Mouse (Mus musculus) embryonic facial prominence, embryonic 12.5 days (tissue): ENCODE measurements around the gene Ahcy. TPM values are rescaled to one million over a fixed set of nuclear protein-coding genes. Genes with fewer than 3 reads are reported as not detected.
"Not testable (repeated sequence)": the region's sequence is repeated elsewhere in the genome, so short reads cannot be mapped to it uniquely, and the experiment has no call there.

Experiments used
- ATAC-seq: fragments of 200-750 bp; cut with Nextera tagmentation; 2 replicates; pipeline ENCODE4 v1.8.0; 2017; ENCODE audit not compliant: insufficient number of reproducible peaks, insufficient read depth, low FRiP score, low TSS enrichment
- H3K27ac ChIP-seq: fragments of 300-500 bp; sonication (generic); 2 replicates; pipeline ENCODE4 v1.5.1; 2016; ENCODE audit warnings: mild to moderate bottlenecking
- H3K27me3 ChIP-seq: fragments of 300-500 bp; sonication (generic); 2 replicates; pipeline ENCODE4 v1.6.1; 2016; ENCODE audit warnings: mild to moderate bottlenecking, moderate library complexity
- H3K36me3 ChIP-seq: fragments of 300-500 bp; sonication (generic); 2 replicates; pipeline ENCODE4 v1.6.1; 2016; ENCODE audit warnings: mild to moderate bottlenecking
- H3K4me1 ChIP-seq: fragments of 300-500 bp; sonication (generic); 2 replicates; pipeline ENCODE4 v1.6.1; 2016
- H3K4me2 ChIP-seq: fragments of 300-500 bp; sonication (generic); replicated peaks from 2 replicates; pipeline ENCODE4 v1.6.1; 2016; ENCODE audit warnings: mild to moderate bottlenecking, moderate library complexity
- H3K4me3 ChIP-seq: fragments of 300-500 bp; sonication (generic); 2 replicates; pipeline ENCODE4 v1.5.1; 2016; ENCODE audit warnings: mild to moderate bottlenecking
- H3K9ac ChIP-seq: fragments of 300-500 bp; sonication (generic); 2 replicates; pipeline ENCODE4 v1.6.1; 2016; ENCODE audit warnings: mild to moderate bottlenecking, moderate library complexity
- H3K9me3 ChIP-seq: fragments of 300-500 bp; sonication (generic); 2 replicates; pipeline ENCODE4 v1.6.1; 2016; ENCODE audit warnings: mild to moderate bottlenecking, moderate library complexity
- WGBS: fragments of 180-500 bp; shearing (Covaris S2); methylation state at CpG from one replicate; pipeline ENCODE4 v1.1.7; 2016; 5-methylcytosine and 5-hydroxymethylcytosine counted together
- polyA plus RNA-seq: library from polyadenylated mRNA; unstranded; fragments of >200 nt; fragmentation: Nextera tagmentation; extraction: Ambion mirVana; gene quantifications from 2 replicates; pipeline ENCODE4 v1.2.1, GENCODE M21; 2016

Gene Ahcy
- polyA plus RNA-seq, 1 experiment from 2014 or later = 82.1 TPM

GRCm38 (mm10) chr2:155046803-155047202 is 27.5 kb downstream of the Ahcy start:
- Histone ChIP-seq H3K27me3 (no peaks in the 10 kb centered on the region), H3K27ac (no peak overlapping the region), H3K9me3 (no peaks in the 10 kb centered on the region), H3K4me3 (no peak overlapping the region), H3K4me2 (no peak overlapping the region), H3K4me1 (peaks cover 24% of the 10 kb centered on the region), H3K36me3 (no peaks in the 10 kb centered on the region), H3K9ac (no peak overlapping the region)
- no peak for ATAC-seq
- WGBS = 85% methylated on average over 2 of the region's 2 CpGs

GRCm38 (mm10) chr2:155045075-155045474 is 29.2 kb downstream of the Ahcy start:
- no peak overlapping the region for H3K27ac ChIP-seq
- no peaks in the 10 kb centered on the region for H3K36me3 ChIP-seq
- H3K9ac ChIP-seq = no peak overlapping the region
- 72% methylated on average over 3 of the region's 3 CpGs for WGBS
- H3K27me3 ChIP-seq = no peaks in the 10 kb centered on the region
- no peak for ATAC-seq
- H3K4me1 ChIP-seq = peaks cover 17% of the 10 kb centered on the region
- no peak overlapping the region for H3K4me3 ChIP-seq
- no peak overlapping the region for H3K4me2 ChIP-seq
- no peaks in the 10 kb centered on the region for H3K9me3 ChIP-seq

DNA sequence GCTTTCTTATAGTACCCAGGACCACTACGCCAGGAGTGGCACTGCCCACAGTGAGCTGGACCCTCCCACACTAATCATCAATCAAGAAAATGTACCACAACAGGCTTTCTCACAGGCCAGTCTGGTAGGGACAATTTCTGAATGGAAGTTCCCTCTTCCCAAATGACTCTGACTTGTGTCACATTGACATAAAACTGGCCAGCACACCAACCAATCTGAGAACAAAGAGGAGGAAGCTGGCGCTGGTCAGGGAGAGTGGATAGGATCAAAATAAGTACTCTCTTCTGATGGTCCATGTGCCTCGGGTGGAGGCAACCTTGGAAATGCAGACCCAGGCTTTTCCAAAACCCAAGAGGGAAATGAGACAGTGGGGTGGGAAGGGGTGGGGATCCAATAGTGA is 29.8 kb downstream of the Ahcy start:
- H3K4me3 ChIP-seq = no peak overlapping the region
- H3K9me3 ChIP-seq = no peaks in the 10 kb centered on the region
- no peak overlapping the region for H3K27ac ChIP-seq
- no peak overlapping the region for H3K4me2 ChIP-seq
- no peaks in the 10 kb centered on the region for H3K36me3 ChIP-seq
- no peaks in the 10 kb centered on the region for H3K27me3 ChIP-seq
- no peak overlapping the region for H3K9ac ChIP-seq
- WGBS = 80% methylated on average over 3 of the region's 3 CpGs
- H3K4me1 ChIP-seq = peaks cover 16% of the 10 kb centered on the region
- no peak for ATAC-seq

DNA sequence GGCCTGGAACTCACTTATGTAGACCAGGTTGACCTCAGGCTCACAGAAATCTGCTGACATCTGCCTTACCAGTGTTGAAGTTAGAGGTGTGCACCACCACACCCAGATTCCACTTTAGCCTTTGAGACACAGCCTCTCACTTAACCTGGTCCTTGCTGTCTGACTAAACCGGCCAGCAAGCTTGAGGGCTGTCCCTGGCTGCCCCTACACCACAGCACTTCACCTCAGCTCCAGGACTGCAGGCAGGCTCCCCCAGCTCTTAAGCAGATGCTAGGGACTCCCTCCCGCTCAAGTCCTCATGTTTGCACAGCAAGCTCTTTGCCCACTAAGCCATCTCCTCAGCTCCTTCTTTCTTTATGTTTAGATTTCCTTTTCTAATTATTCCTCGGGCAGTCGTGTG is 34.3 kb downstream of the Ahcy start:
- ATAC-seq = no peak
- no peak overlapping the region for H3K4me3 ChIP-seq
- H3K4me2 ChIP-seq = no peak overlapping the region
- no peak overlapping the region for H3K27ac ChIP-seq
- no peak overlapping the region for H3K9ac ChIP-seq
- 72% methylated on average over 4 of the region's 4 CpGs for WGBS
- no peaks in the 10 kb centered on the region for H3K27me3 ChIP-seq
- no peaks in the 10 kb centered on the region for H3K36me3 ChIP-seq
- peaks cover 4% of the 10 kb centered on the region; the same call in 1 of the 2 replicates for H3K4me1 ChIP-seq
- H3K9me3 ChIP-seq = no peaks in the 10 kb centered on the region

DNA sequence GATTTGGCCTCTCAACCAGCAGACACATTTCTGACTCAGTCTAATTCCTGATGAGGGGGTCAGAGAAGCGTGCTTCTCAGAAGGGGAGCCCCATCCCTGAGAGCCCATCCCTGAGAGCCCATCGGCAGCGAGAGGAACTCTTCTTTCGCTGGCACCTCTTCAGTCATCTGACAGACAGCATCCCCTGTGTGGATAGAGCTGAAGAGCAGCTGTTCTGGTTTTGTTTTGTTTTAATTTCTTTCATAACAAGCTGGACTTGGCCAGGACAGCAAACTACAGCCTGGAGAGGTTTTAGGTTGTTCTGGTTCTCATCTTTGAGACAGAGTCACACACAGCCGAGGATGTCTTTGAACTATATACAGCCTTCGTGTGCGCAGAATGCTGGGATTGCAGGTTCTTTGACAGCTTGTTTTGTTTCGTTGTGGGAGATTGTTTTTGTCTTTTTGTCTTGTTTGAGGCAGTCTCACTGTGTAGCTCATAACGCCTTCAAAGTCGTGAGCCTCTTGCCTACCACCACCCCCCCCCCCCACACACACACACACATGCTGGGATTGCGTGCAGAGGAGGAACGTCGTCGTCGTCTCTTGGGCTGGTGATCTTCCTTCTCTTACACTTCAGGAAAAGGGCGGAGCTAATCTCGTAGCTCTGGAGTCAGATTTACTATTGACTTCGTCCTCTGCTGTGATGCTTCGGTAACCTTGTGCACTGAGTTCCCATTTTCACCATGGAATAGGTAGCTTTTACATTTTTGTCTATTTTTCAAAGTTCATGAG is 41.2 kb downstream of the Ahcy start:
- H3K36me3 ChIP-seq = no peaks in the 10 kb centered on the region
- H3K27ac ChIP-seq = peak overlapping the region; percentile 37; the same call in 1 of the 2 replicates
- ATAC-seq = no peak
- no peaks in the 10 kb centered on the region for H3K9me3 ChIP-seq
- H3K9ac ChIP-seq = no peak overlapping the region
- no peak overlapping the region for H3K4me3 ChIP-seq
- H3K4me2 ChIP-seq = no peak overlapping the region
- no peaks in the 10 kb centered on the region for H3K27me3 ChIP-seq
- WGBS = 35% methylated on average over 19 of the region's 19 CpGs
- H3K4me1 ChIP-seq = no peaks in the 10 kb centered on the region; the same call in 1 of the 2 replicates

DNA sequence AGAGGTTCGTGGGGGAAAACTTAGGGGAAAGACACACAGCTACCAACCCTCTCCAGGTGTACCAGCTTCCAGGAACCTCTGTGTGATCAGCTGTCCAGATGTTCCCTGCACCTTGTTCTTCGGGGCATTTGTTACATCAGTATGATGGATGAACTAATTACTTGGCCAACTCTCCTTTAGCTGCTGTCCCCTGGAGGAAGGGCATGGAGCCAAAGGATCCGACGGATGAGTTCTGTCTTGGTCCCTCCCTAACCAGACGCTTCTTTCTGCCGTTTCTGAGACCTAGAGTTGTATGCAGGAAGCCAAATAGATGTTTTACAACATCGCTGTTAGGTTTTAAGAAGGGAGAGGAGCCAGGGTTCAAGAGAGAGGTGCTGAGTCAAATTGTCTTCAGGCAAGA is 43.5 kb downstream of the Ahcy start:
- no peak overlapping the region for H3K27ac ChIP-seq
- no peak for ATAC-seq
- no peaks in the 10 kb centered on the region for H3K27me3 ChIP-seq
- H3K9me3 ChIP-seq = no peaks in the 10 kb centered on the region
- H3K4me3 ChIP-seq = no peak overlapping the region
- H3K9ac ChIP-seq = no peak overlapping the region
- H3K4me1 ChIP-seq = no peaks in the 10 kb centered on the region; the same call in 1 of the 2 replicates
- 75% methylated on average over 7 of the region's 7 CpGs for WGBS
- no peak overlapping the region for H3K4me2 ChIP-seq
- no peaks in the 10 kb centered on the region for H3K36me3 ChIP-seq

DNA sequence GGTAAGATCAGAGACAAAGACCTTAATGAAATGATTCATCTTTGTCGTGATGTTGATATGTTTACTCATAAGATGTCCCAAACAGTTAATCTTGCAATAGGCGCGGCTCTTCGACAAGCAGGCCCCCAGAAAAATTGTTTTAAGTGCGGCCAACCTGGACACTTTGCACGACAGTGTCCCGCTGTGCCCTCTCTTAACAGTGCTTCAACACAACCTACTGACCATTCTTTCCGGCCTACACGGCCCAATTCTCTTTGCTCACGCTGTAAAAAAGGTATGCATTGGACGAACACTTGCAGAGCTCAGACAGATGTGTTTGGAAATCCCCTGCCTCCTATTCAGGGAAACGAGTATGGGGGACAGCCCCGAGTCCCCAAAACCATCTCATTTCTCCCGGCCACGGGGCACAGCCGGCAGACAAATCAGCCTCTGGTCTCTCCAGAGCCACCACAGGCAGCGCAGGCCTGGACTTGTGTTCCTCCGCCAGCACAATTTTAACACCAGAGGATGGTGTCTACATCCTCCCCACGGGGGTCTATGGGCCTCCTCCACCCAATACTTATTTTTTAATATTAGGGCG is 54.0 kb downstream of the Ahcy start:
- not testable (repeated sequence) for H3K27ac ChIP-seq, H3K27me3 ChIP-seq, H3K4me3 ChIP-seq, H3K4me2 ChIP-seq, H3K4me1 ChIP-seq, ATAC-seq, H3K9ac ChIP-seq, H3K9me3 ChIP-seq, H3K36me3 ChIP-seq
- 23% methylated on average over 20 of the region's 20 CpGs for WGBS

DNA sequence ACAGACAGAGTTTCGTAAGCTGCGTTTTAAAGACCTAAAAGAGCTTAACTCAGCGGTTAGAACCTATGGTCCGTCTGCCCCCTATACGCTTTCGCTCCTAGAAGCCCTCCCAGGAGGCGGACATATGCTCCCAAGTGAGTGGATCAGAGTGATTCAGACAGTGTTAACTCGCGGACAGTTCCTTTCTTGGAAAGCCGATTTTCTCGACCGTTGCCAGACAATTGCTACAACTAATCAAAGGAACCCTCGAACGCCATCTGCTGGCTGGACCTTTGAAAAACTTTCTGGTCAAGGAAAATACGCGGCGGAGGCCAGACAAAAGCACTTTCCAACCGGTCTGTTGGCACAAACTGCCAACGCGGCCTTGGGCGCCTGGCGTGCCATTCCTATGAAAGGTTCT is 54.6 kb downstream of the Ahcy start:
- WGBS = under 1% methylated on average over 22 of the region's 22 CpGs
- peak overlapping the region; percentile 34 for H3K4me3 ChIP-seq
- H3K27ac ChIP-seq = peak overlapping the region; percentile 88
- H3K27me3 ChIP-seq = no peaks in the 10 kb centered on the region
- ATAC-seq = peak; percentile 60; the same call in 1 of the 2 replicates
- peak overlapping the region; percentile 50 for H3K9ac ChIP-seq
- H3K4me1 ChIP-seq = 0 out of 2 replicates have a peak, but pooled peaks cover 4% of the 10 kb centered on the region
- no peaks in the 10 kb centered on the region for H3K9me3 ChIP-seq
- H3K36me3 ChIP-seq = no peaks in the 10 kb centered on the region
- H3K4me2 ChIP-seq = peak overlapping the region; percentile 74

- ATAC-seq = peak; percentile 91
- Histone ChIP-seq H3K4me1 (0 out of 2 replicates have a peak, but pooled peaks cover 4% of the 10 kb centered on the region), H3K9ac (peak overlapping the region; percentile 50), H3K9me3 (no peaks in the 10 kb centered on the region), H3K4me3 (peak overlapping the region; percentile 34), H3K27ac (peak overlapping the region; percentile 88), H3K4me2 (peak overlapping the region; percentile 74), H3K27me3 (no peaks in the 10 kb centered on the region), H3K36me3 (no peaks in the 10 kb centered on the region)
- WGBS = under 1% methylated on average over 38 of the region's 38 CpGs
Measured at GRCm38 (mm10) chr2:155018762-155019641, 55.3 kb downstream of the Ahcy start.

DNA sequence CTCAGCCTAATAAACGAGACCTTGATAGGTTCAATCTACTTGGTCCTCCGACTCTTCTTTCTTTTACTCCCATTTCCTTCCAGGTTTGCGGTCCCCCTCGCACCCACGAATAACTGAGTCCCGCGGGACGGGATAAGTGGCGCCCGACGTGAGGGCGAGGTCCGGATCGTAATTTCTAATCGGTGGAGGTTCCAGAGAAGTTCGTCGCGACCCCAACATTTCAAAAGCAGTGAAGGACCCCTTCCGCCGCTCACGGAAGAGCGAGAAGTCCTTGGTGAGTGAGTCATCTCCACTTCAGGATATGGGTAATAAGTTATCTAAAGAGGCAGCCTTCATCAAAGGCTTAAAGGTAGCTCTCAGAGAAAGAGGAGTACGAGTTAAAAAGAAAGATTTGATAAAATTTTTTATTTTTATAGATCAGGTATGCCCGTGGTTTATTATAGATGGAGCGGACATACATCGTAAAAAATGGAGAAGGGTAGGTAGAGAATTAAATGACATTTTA is 56.0 kb downstream of the Ahcy start, which contains the start of gene Gm14226:
Gene Gm14226 (plus strand): TSS at position 16 of the 505 bp plus-strand sequence.
- Histone ChIP-seq H3K9ac (peak within 1 kb of the TSS; percentile 50), H3K4me2 (peak within 1 kb of the TSS; percentile 74), H3K27ac (peak within 1 kb of the TSS; percentile 88), H3K4me3 (peak within 1 kb of the TSS; percentile 34)
- 2% methylated on average over 24 of the region's 26 CpGs for WGBS
- H3K4me1 ChIP-seq, ATAC-seq, H3K9me3 ChIP-seq, H3K36me3 ChIP-seq, H3K27me3 ChIP-seq: not testable (repeated sequence)

DNA sequence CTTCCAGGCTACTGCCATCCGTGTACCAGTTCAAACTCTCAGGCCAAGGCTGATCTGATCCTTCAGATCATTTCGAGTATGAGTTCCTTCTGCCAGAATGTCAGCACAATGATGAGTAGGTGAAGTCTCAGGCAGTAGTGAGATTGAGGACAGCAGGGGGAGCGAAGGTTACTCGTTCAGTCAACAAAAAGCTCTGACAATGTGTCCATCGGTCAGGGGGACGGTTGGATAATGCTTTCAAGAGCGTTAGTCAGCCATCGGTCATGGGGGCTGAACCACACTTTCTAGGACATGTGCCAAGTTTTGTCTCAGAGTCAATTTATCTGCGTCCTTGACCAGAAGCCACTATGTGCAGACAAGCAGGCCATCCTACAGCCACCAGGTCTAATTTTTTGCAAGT is 57.5 kb downstream of the Ahcy start:
- not testable (repeated sequence) for H3K27me3 ChIP-seq, H3K4me1 ChIP-seq, H3K4me3 ChIP-seq, H3K36me3 ChIP-seq, H3K27ac ChIP-seq, H3K9ac ChIP-seq, H3K4me2 ChIP-seq, ATAC-seq, H3K9me3 ChIP-seq
- 21% methylated on average over 7 of the region's 9 CpGs for WGBS
